Mouse (Mus musculus): Measurements from ENCODE around the gene Armc8. TPM values are rescaled to one million over a fixed set of nuclear protein-coding genes. Genes with fewer than 3 reads are reported as not detected.

Armc8 gene
- polyA plus RNA-seq, 1 experiment from 2014 or later = 19.5 TPM

DNA sequence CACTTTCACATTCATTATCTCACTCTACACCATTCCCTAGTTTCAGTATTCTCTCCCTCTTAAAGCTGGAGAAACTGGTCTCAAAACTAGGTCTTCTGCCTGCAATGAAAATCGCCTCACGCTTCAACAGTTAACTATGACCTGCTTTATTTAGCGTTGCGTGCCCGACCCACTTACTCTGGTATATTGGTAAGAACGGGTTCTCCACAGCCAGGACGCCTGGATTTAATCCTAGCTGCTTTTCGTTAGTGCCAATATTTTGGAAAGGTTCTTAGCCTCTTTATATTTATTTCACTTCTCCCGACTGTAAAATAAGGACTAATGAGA lies 335 bp upstream of the Armc8 start:
- H3K27me3 ChIP-seq (replicated peaks; ENCODE audit: control insufficient read depth, insufficient read depth, low read length) = no peaks in the 10 kb centered on the region
- peak overlapping the region; percentile 96 for H3K9ac ChIP-seq (ENCODE audit: low read depth, low read length)
- H3K36me3 ChIP-seq (ENCODE audit: control insufficient read depth, insufficient read depth, low read length) = no peaks in the 10 kb centered on the region
- 2% methylated on average over 9 of the region's 9 CpGs for WGBS
- H3K4me2 ChIP-seq = peak overlapping the region; percentile 65
- no peak for DNase-seq (ENCODE audit: low spot score)
- no peak for ATAC-seq (replicated peaks; ENCODE audit: low FRiP score)
- H3K4me1 ChIP-seq (replicated peaks; ENCODE audit: control insufficient read depth, insufficient read depth, low read length) = peaks cover 13% of the 10 kb centered on the region
- no peaks in the 10 kb centered on the region for H3K9me3 ChIP-seq (ENCODE audit: control insufficient read depth, low read length)
- peak overlapping the region; percentile 97 for H3K4me3 ChIP-seq (ENCODE audit: low read depth, low read length)
- H3K27ac ChIP-seq (ENCODE audit: low read depth, low read length) = peak overlapping the region; percentile 95

DNA sequence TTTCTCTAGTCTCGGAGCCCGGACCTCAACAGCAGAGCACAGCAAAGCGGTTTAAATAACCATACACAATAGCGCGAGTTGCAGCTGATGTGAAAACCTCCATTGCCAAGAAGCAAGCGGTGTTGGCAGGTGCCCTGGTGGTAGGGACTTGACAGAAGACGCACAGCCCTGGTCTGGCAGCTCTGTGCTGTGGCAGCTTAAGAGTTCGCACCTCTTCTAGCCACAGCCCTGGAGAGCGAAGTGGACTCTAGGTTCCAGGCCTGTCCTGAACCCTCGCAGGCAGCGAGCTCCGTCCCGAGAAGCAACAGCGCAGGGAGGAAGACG lies 714 bp downstream of the Armc8 start:
- peak overlapping the region; percentile 65 for H3K4me2 ChIP-seq
- peak overlapping the region; percentile 95 for H3K27ac ChIP-seq (ENCODE audit: low read depth, low read length)
- H3K36me3 ChIP-seq (ENCODE audit: control insufficient read depth, insufficient read depth, low read length) = no peaks in the 10 kb centered on the region
- H3K9ac ChIP-seq (ENCODE audit: low read depth, low read length) = peak overlapping the region; percentile 96
- H3K27me3 ChIP-seq (replicated peaks; ENCODE audit: control insufficient read depth, insufficient read depth, low read length) = no peaks in the 10 kb centered on the region
- peak overlapping the region; percentile 97 for H3K4me3 ChIP-seq (ENCODE audit: low read depth, low read length)
- ATAC-seq (replicated peaks; ENCODE audit: low FRiP score) (peak; percentile 55), DNase-seq (ENCODE audit: low spot score) (no peak)
- WGBS = 1% methylated on average over 14 of the region's 15 CpGs
- peaks cover 20% of the 10 kb centered on the region for H3K4me1 ChIP-seq (replicated peaks; ENCODE audit: control insufficient read depth, insufficient read depth, low read length)
- no peaks in the 10 kb centered on the region for H3K9me3 ChIP-seq (ENCODE audit: control insufficient read depth, low read length)

DNA sequence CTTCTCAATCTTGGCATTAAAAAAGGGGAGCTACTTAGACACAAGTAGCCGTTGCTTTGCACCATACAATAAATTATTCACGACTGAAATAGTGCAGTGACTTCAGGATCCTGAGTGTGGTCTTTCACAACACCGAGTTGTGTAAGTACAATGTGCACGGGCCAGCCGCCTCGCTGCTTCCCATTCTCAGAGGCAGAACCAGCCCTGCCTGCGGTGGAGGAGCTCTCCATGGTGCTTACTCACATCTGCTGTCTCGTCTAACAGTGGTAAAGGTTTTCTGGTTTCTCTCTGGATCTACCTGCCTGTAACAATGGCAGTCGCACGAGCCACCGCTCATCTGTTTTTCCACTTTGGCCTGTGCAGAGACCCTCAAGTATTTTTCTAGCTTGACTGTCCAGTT lies 5.0 kb downstream of the Armc8 start:
- H3K27me3 ChIP-seq (replicated peaks; ENCODE audit: control insufficient read depth, insufficient read depth, low read length) = no peaks in the 10 kb centered on the region
- H3K36me3 ChIP-seq (ENCODE audit: control insufficient read depth, insufficient read depth, low read length) = no peaks in the 10 kb centered on the region
- DNase-seq (ENCODE audit: low spot score) (peak; percentile 72), ATAC-seq (replicated peaks; ENCODE audit: low FRiP score) (no peak)
- peaks cover 17% of the 10 kb centered on the region for H3K4me1 ChIP-seq (replicated peaks; ENCODE audit: control insufficient read depth, insufficient read depth, low read length)
- 13% methylated on average over 11 of the region's 11 CpGs for WGBS
- H3K9me3 ChIP-seq (ENCODE audit: control insufficient read depth, low read length) = no peaks in the 10 kb centered on the region
- H3K9ac ChIP-seq (ENCODE audit: low read depth, low read length) = no peak overlapping the region
- H3K27ac ChIP-seq (ENCODE audit: low read depth, low read length) = no peak overlapping the region
- H3K4me2 ChIP-seq = peak overlapping the region; percentile 17; the same call in 1 of the 2 replicates
- no peak overlapping the region for H3K4me3 ChIP-seq (ENCODE audit: low read depth, low read length)

DNA sequence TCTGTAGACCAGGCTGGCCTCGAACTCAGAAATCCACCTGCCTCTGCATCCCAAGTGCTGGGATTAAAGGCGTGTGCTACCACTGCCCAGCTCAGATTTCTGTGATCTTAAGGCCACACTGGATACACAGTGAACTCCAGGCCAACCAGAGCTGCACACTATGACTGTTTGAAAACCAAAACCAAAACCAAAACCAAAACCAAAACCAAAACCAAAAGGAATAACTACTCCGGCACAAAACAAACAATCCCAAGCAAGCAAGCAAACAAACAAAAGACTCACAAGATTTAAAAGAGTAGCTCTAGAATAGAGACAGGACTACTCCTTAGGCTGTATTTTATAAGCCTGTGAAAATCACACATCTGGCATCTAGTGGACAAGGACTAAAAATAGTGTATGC lies 8.3 kb downstream of the Armc8 start:
- no peak for DNase-seq (ENCODE audit: low spot score)
- no peak for ATAC-seq (replicated peaks; ENCODE audit: low FRiP score)
- Histone ChIP-seq H3K4me2 (peak overlapping the region; percentile 9; the same call in 1 of the 2 replicates), H3K4me1 (replicated peaks; ENCODE audit: control insufficient read depth, insufficient read depth, low read length) (peaks cover 31% of the 10 kb centered on the region), H3K27ac (ENCODE audit: low read depth, low read length) (no peak overlapping the region), H3K9me3 (ENCODE audit: control insufficient read depth, low read length) (no peaks in the 10 kb centered on the region), H3K36me3 (ENCODE audit: control insufficient read depth, insufficient read depth, low read length) (no peaks in the 10 kb centered on the region), H3K4me3 (ENCODE audit: low read depth, low read length) (no peak overlapping the region), H3K9ac (ENCODE audit: low read depth, low read length) (no peak overlapping the region), H3K27me3 (replicated peaks; ENCODE audit: control insufficient read depth, insufficient read depth, low read length) (no peaks in the 10 kb centered on the region)
- 84% methylated on average over 3 of the region's 3 CpGs for WGBS

DNA sequence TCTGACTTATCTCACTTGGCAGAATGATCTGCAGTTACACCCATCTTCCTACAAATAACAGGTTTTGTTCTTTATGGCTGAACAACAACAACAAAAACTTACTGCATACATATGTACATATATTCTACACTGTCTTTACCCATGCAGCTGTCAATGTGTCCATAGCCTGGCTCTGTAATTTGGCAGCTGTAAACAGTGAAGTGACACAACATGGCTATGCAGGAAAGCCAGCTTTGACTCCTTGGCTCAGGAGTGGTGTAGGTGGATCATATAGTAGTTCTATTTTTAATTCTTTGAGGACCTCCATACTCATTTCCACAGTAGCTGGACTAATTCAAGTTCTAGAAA lies 9.2 kb downstream of the Armc8 start:
- H3K9me3 ChIP-seq (ENCODE audit: control insufficient read depth, low read length) = no peaks in the 10 kb centered on the region
- DNase-seq (ENCODE audit: low spot score) (no peak), ATAC-seq (replicated peaks; ENCODE audit: low FRiP score) (no peak)
- H3K4me1 ChIP-seq (replicated peaks; ENCODE audit: control insufficient read depth, insufficient read depth, low read length) = peaks cover 35% of the 10 kb centered on the region
- H3K27me3 ChIP-seq (replicated peaks; ENCODE audit: control insufficient read depth, insufficient read depth, low read length) = no peaks in the 10 kb centered on the region
- H3K4me2 ChIP-seq = peak overlapping the region; percentile 46
- peak overlapping the region; percentile 28; the same call in 1 of the 2 replicates for H3K27ac ChIP-seq (ENCODE audit: low read depth, low read length)
- H3K4me3 ChIP-seq (ENCODE audit: low read depth, low read length) = no peak overlapping the region
- H3K9ac ChIP-seq (ENCODE audit: low read depth, low read length) = no peak overlapping the region
- no peaks in the 10 kb centered on the region for H3K36me3 ChIP-seq (ENCODE audit: control insufficient read depth, insufficient read depth, low read length)

DNA sequence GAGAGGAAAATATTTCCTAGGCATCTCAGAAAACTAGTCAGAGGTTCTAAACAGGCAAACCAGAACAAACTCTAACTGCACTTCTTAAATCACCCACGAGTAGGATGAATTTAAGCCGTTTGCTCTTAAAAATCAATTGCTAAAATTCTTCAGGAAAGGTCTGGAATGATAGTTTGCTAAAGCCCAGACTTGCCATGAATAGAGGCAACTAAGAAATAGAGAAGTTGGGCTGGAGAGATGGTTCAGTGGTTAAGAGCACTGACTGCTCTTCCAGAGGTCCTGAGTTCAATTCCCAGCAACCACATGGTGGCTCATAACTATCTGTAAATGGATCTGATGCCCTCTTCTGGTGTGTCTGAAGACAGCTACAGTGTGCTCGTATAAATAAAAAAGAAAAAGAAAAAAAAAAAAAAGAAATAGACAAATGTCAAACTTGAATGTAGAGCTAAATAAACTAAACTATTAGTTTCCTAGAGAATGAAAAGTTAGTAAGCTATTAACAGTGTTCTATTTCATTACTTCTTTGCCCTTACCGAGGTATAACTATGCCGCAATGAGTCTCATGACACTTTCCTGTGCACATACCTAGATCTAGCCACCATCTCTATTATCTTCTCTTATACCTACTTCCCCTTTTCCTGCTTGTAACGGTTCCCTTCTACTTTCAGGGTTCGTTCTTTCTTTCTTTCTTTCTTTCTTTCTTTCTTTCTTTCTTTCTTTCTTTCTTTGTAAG lies 9.7 kb downstream of the Armc8 start:
- H3K27ac ChIP-seq (ENCODE audit: low read depth, low read length) = 0 out of 2 replicates have a peak overlapping the region, but pooled peaks have one; percentile 28
- H3K36me3 ChIP-seq (ENCODE audit: control insufficient read depth, insufficient read depth, low read length) = no peaks in the 10 kb centered on the region
- no peak overlapping the region for H3K9ac ChIP-seq (ENCODE audit: low read depth, low read length)
- H3K9me3 ChIP-seq (ENCODE audit: control insufficient read depth, low read length) = no peaks in the 10 kb centered on the region
- H3K4me2 ChIP-seq = peak overlapping the region; percentile 46
- H3K4me1 ChIP-seq (replicated peaks; ENCODE audit: control insufficient read depth, insufficient read depth, low read length) = peaks cover 40% of the 10 kb centered on the region
- ATAC-seq (replicated peaks; ENCODE audit: low FRiP score) (no peak), DNase-seq (ENCODE audit: low spot score) (no peak)
- WGBS = 56% methylated on average over 7 of the region's 7 CpGs
- H3K4me3 ChIP-seq (ENCODE audit: low read depth, low read length) = no peak overlapping the region
- H3K27me3 ChIP-seq (replicated peaks; ENCODE audit: control insufficient read depth, insufficient read depth, low read length) = no peaks in the 10 kb centered on the region

DNA sequence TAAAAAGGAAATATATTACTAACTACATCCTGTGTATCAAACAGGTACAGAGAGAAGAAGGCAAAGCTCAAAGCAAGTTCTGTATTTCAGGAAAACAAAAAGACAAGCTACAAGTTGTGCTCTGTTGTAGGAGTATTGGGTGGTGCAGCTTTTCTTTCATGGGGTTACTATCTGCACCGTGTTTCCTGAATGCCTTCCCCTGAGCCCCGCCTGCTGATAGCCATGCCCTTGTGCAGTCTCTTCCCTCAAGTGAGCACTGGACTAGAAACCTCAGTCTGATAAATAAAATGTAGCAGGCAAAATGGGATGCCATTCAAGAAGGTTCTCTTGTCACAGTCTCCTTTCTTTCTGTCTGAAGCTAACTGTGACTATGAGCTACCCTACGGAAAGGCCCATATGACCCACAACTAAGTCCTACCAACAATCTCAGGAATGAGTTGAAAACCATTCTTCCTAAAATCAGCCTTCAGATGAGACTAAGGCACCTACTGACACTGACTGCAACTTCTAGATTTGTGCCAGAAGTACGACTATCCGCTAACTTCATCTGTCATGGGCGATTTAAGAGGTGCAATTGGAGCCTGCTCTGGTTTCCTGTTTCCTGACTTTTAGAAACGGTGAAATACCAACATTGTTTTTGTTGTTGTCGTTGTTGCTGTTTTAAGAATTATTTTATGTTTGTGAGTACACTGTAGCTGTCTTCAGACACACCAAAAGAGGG lies 11.0 kb downstream of the Armc8 start:
- Histone ChIP-seq H3K9me3 (ENCODE audit: control insufficient read depth, low read length) (no peaks in the 10 kb centered on the region), H3K4me3 (ENCODE audit: low read depth, low read length) (no peak overlapping the region), H3K4me2 (peak overlapping the region; percentile 48), H3K4me1 (replicated peaks; ENCODE audit: control insufficient read depth, insufficient read depth, low read length) (peaks cover 39% of the 10 kb centered on the region), H3K36me3 (ENCODE audit: control insufficient read depth, insufficient read depth, low read length) (no peaks in the 10 kb centered on the region), H3K27ac (ENCODE audit: low read depth, low read length) (no peak overlapping the region; the same call in 1 of the 2 replicates), H3K27me3 (replicated peaks; ENCODE audit: control insufficient read depth, insufficient read depth, low read length) (no peaks in the 10 kb centered on the region), H3K9ac (ENCODE audit: low read depth, low read length) (no peak overlapping the region)
- DNase-seq (ENCODE audit: low spot score) (no peak), ATAC-seq (replicated peaks; ENCODE audit: low FRiP score) (peak; percentile 85)
- 43% methylated on average over 8 of the region's 8 CpGs for WGBS

DNA sequence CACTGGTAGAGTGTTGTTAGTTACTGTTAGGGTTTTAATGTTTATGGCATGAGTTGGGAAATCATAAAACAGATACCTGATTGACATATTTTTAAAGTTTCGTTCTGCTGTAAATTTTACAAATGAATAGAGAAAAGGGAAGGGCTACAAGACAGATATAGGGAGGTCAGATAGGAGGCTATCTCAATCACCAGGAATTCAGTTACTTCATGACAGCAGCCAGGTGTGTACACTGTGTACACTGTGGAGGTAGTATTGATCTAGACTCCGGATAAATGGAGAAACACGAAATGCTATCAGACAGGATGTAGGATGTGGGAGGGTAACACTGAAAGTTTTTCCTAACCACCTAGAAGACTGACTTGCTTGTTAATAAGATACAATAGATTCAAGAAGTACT lies 13.4 kb downstream of the Armc8 start:
- Histone ChIP-seq H3K4me1 (replicated peaks; ENCODE audit: control insufficient read depth, insufficient read depth, low read length) (peaks cover 44% of the 10 kb centered on the region), H3K4me3 (ENCODE audit: low read depth, low read length) (no peak overlapping the region), H3K36me3 (ENCODE audit: control insufficient read depth, insufficient read depth, low read length) (no peaks in the 10 kb centered on the region), H3K4me2 (no peak overlapping the region), H3K27me3 (replicated peaks; ENCODE audit: control insufficient read depth, insufficient read depth, low read length) (no peaks in the 10 kb centered on the region), H3K9ac (ENCODE audit: low read depth, low read length) (no peak overlapping the region), H3K27ac (ENCODE audit: low read depth, low read length) (no peak overlapping the region), H3K9me3 (ENCODE audit: control insufficient read depth, low read length) (no peaks in the 10 kb centered on the region)
- DNase-seq (ENCODE audit: low spot score) = no peak
- no peak for ATAC-seq (replicated peaks; ENCODE audit: low FRiP score)
- 52% methylated on average over 3 of the region's 3 CpGs for WGBS

DNA sequence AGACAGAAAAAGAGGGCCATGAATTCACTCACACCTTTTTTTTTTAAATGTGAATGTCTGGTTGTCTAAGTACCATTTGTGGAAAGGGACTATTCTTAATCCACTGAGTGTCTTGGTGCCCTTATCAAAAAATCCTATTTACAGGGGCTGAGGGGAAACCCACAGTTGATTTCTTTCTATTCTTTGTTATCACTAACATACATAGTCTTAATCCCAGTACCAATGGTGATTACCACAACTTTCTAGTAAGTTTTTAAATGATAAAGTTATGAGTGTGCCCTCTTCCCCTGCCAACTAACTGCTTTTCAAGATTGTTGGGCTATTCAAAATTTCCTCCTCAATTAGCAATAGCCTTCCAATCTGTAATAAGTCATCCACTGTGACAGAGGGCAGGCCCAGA lies 14.6 kb downstream of the Armc8 start:
- H3K9me3 ChIP-seq (ENCODE audit: control insufficient read depth, low read length) = no peaks in the 10 kb centered on the region
- H3K36me3 ChIP-seq (ENCODE audit: control insufficient read depth, insufficient read depth, low read length) = no peaks in the 10 kb centered on the region
- H3K27me3 ChIP-seq (replicated peaks; ENCODE audit: control insufficient read depth, insufficient read depth, low read length) = no peaks in the 10 kb centered on the region
- H3K4me1 ChIP-seq (replicated peaks; ENCODE audit: control insufficient read depth, insufficient read depth, low read length) = peaks cover 40% of the 10 kb centered on the region
- H3K4me2 ChIP-seq = no peak overlapping the region
- H3K9ac ChIP-seq (ENCODE audit: low read depth, low read length) = no peak overlapping the region
- no peak overlapping the region for H3K27ac ChIP-seq (ENCODE audit: low read depth, low read length)
- DNase-seq (ENCODE audit: low spot score) (no peak), ATAC-seq (replicated peaks; ENCODE audit: low FRiP score) (no peak)
- H3K4me3 ChIP-seq (ENCODE audit: low read depth, low read length) = no peak overlapping the region

All from liver, embryonic 11.5 days (tissue).